Mouse (Mus musculus): Measurements from ENCODE around the gene Pgk2. TPM values are rescaled to one million over a fixed set of nuclear protein-coding genes. Genes with fewer than 3 reads are reported as not detected.
"Not testable (repeated sequence)": the region's sequence is repeated elsewhere in the genome, so short reads cannot be mapped to it uniquely, and the experiment has no call there.

The Pgk2 gene
- 2.5 and 3.5 TPM in 2 replicates for polyA plus RNA-seq (2012; rRNA removed)

- no peak for DNase-seq (ENCODE audit: low read depth)
These were observed at the start of gene Pgk2 for GRCm38 (mm10) chr17:40208540-40208939. Gene Pgk2 (minus strand): TSS chr17:40208640.

- DNase-seq (ENCODE audit: low read depth), result no peak
These were observed 44.0 kb upstream of the Pgk2 start for GRCm38 (mm10) chr17:40252487-40252886.

GRCm38 (mm10) chr17:40242135-40242534 is 33.7 kb upstream of the Pgk2 start, which contains the start of gene Crisp3:
Gene Crisp3 (minus strand): TSS chr17:40242288.
- no peak for DNase-seq (ENCODE audit: low read depth)

GRCm38 (mm10) chr17:40201803-40202202 is 6.6 kb downstream of the Pgk2 start:
- DNase-seq (ENCODE audit: low read depth), result not testable (repeated sequence)

- DNase-seq (ENCODE audit: low read depth), result not testable (repeated sequence)
These were observed 18.2 kb downstream of the Pgk2 start for GRCm38 (mm10) chr17:40190192-40190591.

GRCm38 (mm10) chr17:40157729-40158359 is 50.6 kb downstream of the Pgk2 start:
- not testable (repeated sequence) for DNase-seq (ENCODE audit: low read depth)

Other genes with a start within 250 kb of the Pgk2 start
- gene AC192777.2, start 113.2 kb downstream of the Pgk2 start, polyA plus RNA-seq (2012; rRNA removed), result not detected in 2 replicates
- 0.16 TPM in 1 of 2 replicates, not detected in the other for gene Crisp3, start 33.6 kb upstream of the Pgk2 start, polyA plus RNA-seq (2012; rRNA removed)
- gene Crisp1, start 110.6 kb upstream of the Pgk2 start, polyA plus RNA-seq (2012; rRNA removed), result 1,772 and 3,313 TPM in 2 replicates

Data from gonadal fat pad, adult 2 months (tissue).